In genomic region chr9:41031590-41032489, GRCm38 (mm10) we compare ENCODE assay signal across 14 mouse cellular contexts. TPM values are rescaled to one million over a fixed set of nuclear protein-coding genes. Genes with fewer than 3 reads are reported as not detected.
DNase-seq lines count a peak whose midpoint lies in the region; ATAC-seq lines count a peak whose summit lies in the region.
"Had no signal": no experiment of that assay in that cellular context is flagged by ENCODE, and none has a peak within 500 bp of the region (broad histone marks: within the 10 kb centered on the region; RNA-seq: fewer than 3 reads in every experiment).

No protein-coding gene starts in this region.

- DNase-seq in embryo, embryonic 10 days (ENCODE audit: low spot score) = peak; percentile 53
- no peak for DNase-seq in embryo, embryonic 9.5 days (ENCODE audit: extremely low spot score)
- no peak for DNase-seq in neural tube, embryonic 10.5 days (ENCODE audit: extremely low spot score, low spot score)
- DNase-seq in midbrain, embryonic 10.5 days (ENCODE audit: low spot score) = peak; percentile 19
- no peak for DNase-seq in liver
- no peak for DNase-seq in layer of hippocampus, postnatal 25 days (ENCODE audit: extremely low spot score in 1 of 2, low spot score in 1 of 2)
- no peak for DNase-seq in thymus, postnatal 4 days
- DNase-seq: adrenal gland, postnatal 36 days; gastrocnemius, postnatal 36 days had no signal

- peak overlapping the region; percentile 46; the same call in 1 of the 2 replicates for H3K27ac ChIP-seq in neural tube, embryonic 12.5 days
- H3K27ac ChIP-seq in midbrain, embryonic 10.5 days (replicated peaks) = peak overlapping the region; percentile 24
- H3K27ac ChIP-seq: liver, embryonic 14.5 days had no signal

- H3K36me3 ChIP-seq in neural tube, embryonic 12.5 days = 0 out of 2 replicates have a peak, but pooled peaks cover 3% of the 10 kb centered on the region
- H3K36me3 ChIP-seq in midbrain, embryonic 10.5 days = no peaks in the 10 kb centered on the region

- peak overlapping the region; percentile 16; the same call in 1 of the 2 replicates for H3K4me2 ChIP-seq in neural tube, embryonic 12.5 days (replicated peaks)

- ATAC-seq in neural tube, embryonic 12.5 days (ENCODE audit: low FRiP score, low read depth) = no peak
- ATAC-seq: inflammation-experienced regulatory T-cells, adult 6 months had no signal

- no peak overlapping the region for H3K9ac ChIP-seq in neural tube, embryonic 12.5 days
- H3K9ac ChIP-seq: liver, embryonic 14.5 days had no signal

- WGBS in neural tube, embryonic 12.5 days = 49% methylated on average over 18 of the region's 18 CpGs
- 64% methylated on average over 18 of the region's 18 CpGs for WGBS in midbrain, embryonic 10.5 days

- no peak overlapping the region for H3K4me3 ChIP-seq in neural tube, embryonic 12.5 days
- H3K4me3 ChIP-seq in midbrain, embryonic 10.5 days = no peak overlapping the region

- H3K4me1 ChIP-seq in neural tube, embryonic 12.5 days = peaks cover 3% of the 10 kb centered on the region; the same call in 1 of the 2 replicates
- peaks cover 19% of the 10 kb centered on the region for H3K4me1 ChIP-seq in midbrain, embryonic 10.5 days

- H3K27me3 ChIP-seq in neural tube, embryonic 12.5 days (replicated peaks) = no peaks in the 10 kb centered on the region
- no peaks in the 10 kb centered on the region for H3K27me3 ChIP-seq in midbrain, embryonic 10.5 days (ENCODE audit: low read depth, poor library complexity, severe bottlenecking)

- H3K9me3 ChIP-seq in neural tube, embryonic 12.5 days = no peaks in the 10 kb centered on the region
- no peaks in the 10 kb centered on the region for H3K9me3 ChIP-seq in midbrain, embryonic 10.5 days (replicated peaks)

RNA-seq across cellular contexts. Expression of gene Crtam, which starts 27.4 kb away (rescaled TPM):
- 0.18 TPM in 1 of 2 replicates, not detected in the other for polyA plus RNA-seq in neural tube, embryonic 12.5 days (2016; fragmentation: Nextera tagmentation; extraction: Ambion mirVana)
- not detected in 2 replicates for polyA plus RNA-seq in midbrain, embryonic 10.5 days (2016; fragmentation: Nextera tagmentation; extraction: Ambion mirVana)
- under 1 TPM in 1 of 2 experiments, not detected in 1; 0.19 TPM for total RNA-seq in layer of hippocampus, postnatal 25 days (2021)
- total RNA-seq: adrenal gland, postnatal 36 days; gastrocnemius, postnatal 36 days; layer of hippocampus, postnatal 14 days; MEL had no signal

Comparison
In these comparisons a context has a peak if more than half of its experiments do, and no peak if none do; other contexts are left out.
1. DNase-seq: peak in embryo, embryonic 10 days (single experiment) and midbrain, embryonic 10.5 days (single experiment); none in embryo, embryonic 9.5 days (single experiment), neural tube, embryonic 10.5 days (single experiment), liver (single experiment), layer of hippocampus, postnatal 25 days (0 of 2) and thymus, postnatal 4 days (single experiment).